Mouse (Mus musculus) limb, embryonic 14.5 days (tissue): Measurements from ENCODE around the gene Mpdz. TPM values are rescaled to one million over a fixed set of nuclear protein-coding genes. Genes with fewer than 3 reads are reported as not detected.

Experiments
- ATAC-seq: fragments of 200-750 bp; cut with Nextera tagmentation; 2 replicates; pipeline ENCODE4 v1.8.0; 2017; ENCODE audit warnings: low read depth, moderate number of reproducible peaks, moderate TSS enrichment; ENCODE audit not compliant: low FRiP score
- DNase-seq: peaks from one replicate; pipeline ENCODE4 v3.0.0-alpha.2; 2015; ENCODE audit warnings: low spot score
- H3K27ac ChIP-seq: fragments of 300-500 bp; sonication (generic); replicated peaks from 2 replicates; pipeline ENCODE4 v1.5.1; 2014; ENCODE audit warnings: low read depth, mild to moderate bottlenecking, low read length, moderate library complexity, mixed read lengths
- H3K27me3 ChIP-seq: fragments of 300-500 bp; sonication (generic); 2 replicates; pipeline ENCODE4 v1.6.1; 2014; ENCODE audit warnings: low read length, mixed read lengths; ENCODE audit not compliant: control insufficient read depth, insufficient read depth
- H3K36me3 ChIP-seq: fragments of 300-500 bp; sonication (generic); 2 replicates; pipeline ENCODE4 v1.6.1; 2014; ENCODE audit warnings: mild to moderate bottlenecking, low read length, moderate library complexity, mixed read lengths; ENCODE audit not compliant: control insufficient read depth, insufficient read depth
- H3K4me1 ChIP-seq: fragments of 300-500 bp; sonication (generic); 2 replicates; pipeline ENCODE4 v1.6.1; 2014; ENCODE audit warnings: antibody characterized with exemption, low read length, mixed read lengths; ENCODE audit not compliant: control insufficient read depth, insufficient read depth
- H3K4me2 ChIP-seq: fragments of 300-500 bp; sonication (generic); replicated peaks from 2 replicates; pipeline ENCODE4 v1.6.1; 2014; ENCODE audit warnings: low read depth, mild to moderate bottlenecking, low read length, moderate library complexity; ENCODE audit not compliant: severe bottlenecking
- H3K4me3 ChIP-seq: fragments of 300-500 bp; sonication (generic); replicated peaks from 2 replicates; pipeline ENCODE4 v1.5.1; 2014; ENCODE audit warnings: low read length
- H3K9ac ChIP-seq: fragments of 300-500 bp; sonication (generic); 2 replicates; pipeline ENCODE4 v1.6.1; 2014; ENCODE audit warnings: mild to moderate bottlenecking, low read depth, low read length, moderate library complexity; ENCODE audit not compliant: severe bottlenecking
- H3K9me3 ChIP-seq: fragments of 300-500 bp; sonication (generic); 2 replicates; pipeline ENCODE4 v1.6.1; 2016; ENCODE audit warnings: low read length; ENCODE audit not compliant: control insufficient read depth
- POLR2A ChIP-seq: fragments of 200-500 bp; IDR thresholded peaks from 2 replicates; pipeline ENCODE4 v1.8.0; 2012; ENCODE audit warnings: inconsistent platforms, mild to moderate bottlenecking, moderate library complexity, borderline replicate concordance; ENCODE audit not compliant: insufficient read depth, insufficient read length; ENCODE audit errors: extremely low read depth
- WGBS: fragments of 180-500 bp; shearing (Covaris S2); extraction: QIAGEN DNeasy Blood & Tissue Kit; methylation state at CpG from one replicate; pipeline ENCODE4 v1.1.7; 2014; 5-methylcytosine and 5-hydroxymethylcytosine counted together
- polyA plus RNA-seq, 2 experiments: library from polyadenylated mRNA; depleted of rRNA in 1 of 2; stranded (reverse) in 1 of 2; unstranded in 1 of 2; fragments of >200 nt; fragmentation: Nextera tagmentation in 1 of 2; extraction: Ambion mirVana in 1 of 2; gene quantifications; 2 replicates each; pipeline versions ENCODE4 v1.2.1 to v1.2.3; 2012 to 2014

Mpdz gene
- polyA plus RNA-seq, 2 experiments = 44.0 to 65.2 TPM

GRCm38 (mm10) chr4:81466821-81467220 lies 24.2 kb upstream of the Mpdz start:
- WGBS = 80% methylated on average over 4 of the region's 4 CpGs
- H3K4me3 ChIP-seq = no peak overlapping the region
- no peak overlapping the region for H3K4me2 ChIP-seq
- no peak for DNase-seq
- no peak overlapping the region for H3K9ac ChIP-seq
- no peak overlapping the region for H3K27ac ChIP-seq
- TF ChIP-seq POLR2A = no peak
- no peaks in the 10 kb centered on the region for H3K27me3 ChIP-seq
- H3K36me3 ChIP-seq = no peaks in the 10 kb centered on the region
- H3K9me3 ChIP-seq = no peaks in the 10 kb centered on the region
- ATAC-seq = no peak
- H3K4me1 ChIP-seq = 0 out of 2 replicates have a peak, but pooled peaks cover 3% of the 10 kb centered on the region

GRCm38 (mm10) chr4:81465172-81465571 lies 22.6 kb upstream of the Mpdz start:
- WGBS = 78% methylated on average over 3 of the region's 3 CpGs
- no peaks in the 10 kb centered on the region for H3K27me3 ChIP-seq
- H3K4me1 ChIP-seq = 0 out of 2 replicates have a peak, but pooled peaks cover 3% of the 10 kb centered on the region
- H3K4me3 ChIP-seq = no peak overlapping the region
- DNase-seq (no peak), ATAC-seq (no peak)
- H3K27ac ChIP-seq = no peak overlapping the region
- no peaks in the 10 kb centered on the region for H3K9me3 ChIP-seq
- no peak overlapping the region for H3K9ac ChIP-seq
- no peaks in the 10 kb centered on the region for H3K36me3 ChIP-seq
- no peak overlapping the region for H3K4me2 ChIP-seq
- no peak for TF ChIP-seq POLR2A

- H3K9ac ChIP-seq = no peak overlapping the region
- 44% methylated on average over 4 of the region's 4 CpGs for WGBS
- H3K27me3 ChIP-seq = no peaks in the 10 kb centered on the region
- no peaks in the 10 kb centered on the region for H3K9me3 ChIP-seq
- H3K36me3 ChIP-seq = no peaks in the 10 kb centered on the region
- DNase-seq (peak; percentile 47), ATAC-seq (no peak)
- no peak overlapping the region for H3K27ac ChIP-seq
- H3K4me1 ChIP-seq = 0 out of 2 replicates have a peak, but pooled peaks cover 3% of the 10 kb centered on the region
- H3K4me3 ChIP-seq = no peak overlapping the region
- TF ChIP-seq POLR2A = no peak
- no peak overlapping the region for H3K4me2 ChIP-seq
Observed at GRCm38 (mm10) chr4:81462253-81462652, 19.6 kb upstream of the Mpdz start.

GRCm38 (mm10) chr4:81458921-81459320 lies 16.3 kb upstream of the Mpdz start:
- 85% methylated on average over 1 of the region's 1 CpGs for WGBS
- Histone ChIP-seq H3K4me3 (no peak overlapping the region), H3K4me1 (0 out of 2 replicates have a peak, but pooled peaks cover 3% of the 10 kb centered on the region), H3K9me3 (no peaks in the 10 kb centered on the region), H3K4me2 (no peak overlapping the region), H3K27ac (no peak overlapping the region), H3K27me3 (no peaks in the 10 kb centered on the region), H3K9ac (no peak overlapping the region), H3K36me3 (no peaks in the 10 kb centered on the region)
- no peak for ATAC-seq
- TF ChIP-seq POLR2A = no peak
- no peak for DNase-seq

- no peak for ATAC-seq
- no peak overlapping the region for H3K4me2 ChIP-seq
- H3K36me3 ChIP-seq = no peaks in the 10 kb centered on the region
- TF ChIP-seq POLR2A = no peak
- H3K27ac ChIP-seq = no peak overlapping the region
- no peaks in the 10 kb centered on the region for H3K4me1 ChIP-seq
- no peak overlapping the region for H3K4me3 ChIP-seq
- no peaks in the 10 kb centered on the region for H3K27me3 ChIP-seq
- H3K9me3 ChIP-seq = no peaks in the 10 kb centered on the region
- H3K9ac ChIP-seq = no peak overlapping the region
- DNase-seq = no peak
- WGBS = 86% methylated on average over 3 of the region's 3 CpGs
Observed at GRCm38 (mm10) chr4:81453806-81454205, 11.2 kb upstream of the Mpdz start.

- WGBS = 43% methylated on average over 2 of the region's 2 CpGs
- no peaks in the 10 kb centered on the region for H3K4me1 ChIP-seq
- ATAC-seq = no peak
Observed at GRCm38 (mm10) chr4:81452183-81452582, 9.6 kb upstream of the Mpdz start.

More at GRCm38 (mm10) chr4:81452183-81452582, 9.6 kb upstream of the Mpdz start:
- Histone ChIP-seq H3K4me2 (no peak overlapping the region), H3K36me3 (no peaks in the 10 kb centered on the region), H3K9me3 (no peaks in the 10 kb centered on the region), H3K27me3 (no peaks in the 10 kb centered on the region), H3K27ac (no peak overlapping the region), H3K4me3 (no peak overlapping the region), H3K9ac (no peak overlapping the region)
- TF ChIP-seq POLR2A = no peak
- no peak for DNase-seq
